ENCODE assay signal across 20 mouse cellular contexts in the genomic region with DNA sequence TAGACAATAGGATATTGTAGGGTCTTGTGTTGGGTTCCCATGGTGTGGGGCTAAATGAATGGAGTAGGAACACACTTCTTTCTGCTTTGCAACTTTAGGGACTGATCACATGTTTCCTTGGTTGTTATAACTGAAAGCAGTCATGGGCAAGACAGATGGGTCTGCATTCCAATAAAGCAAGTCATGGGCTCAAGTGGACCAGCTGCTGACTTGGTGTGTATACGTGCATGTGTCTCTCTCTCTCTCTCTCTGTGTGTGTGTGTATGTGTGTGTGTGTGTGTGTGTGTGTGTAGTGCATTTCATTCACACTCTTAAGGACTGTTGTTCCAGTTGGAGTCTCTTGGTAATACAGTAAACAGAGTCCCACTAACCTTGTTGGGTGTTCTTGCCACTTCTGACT.
"Had no signal": no experiment of that assay in that cellular context is flagged by ENCODE, and none has a peak within 500 bp of the region (broad histone marks: within the 10 kb centered on the region; RNA-seq: fewer than 3 reads in every experiment).

No protein-coding gene starts in this region.

- H3K4me3 ChIP-seq: limb, embryonic 12.5 days; limb, embryonic 15.5 days; megakaryocyte, embryonic 14.5 days; neural tube, embryonic 12.5 days; neural tube, embryonic 15.5 days had no signal

- H3K27me3 ChIP-seq: limb, embryonic 12.5 days; limb, embryonic 15.5 days; megakaryocyte, embryonic 14.5 days; neural tube, embryonic 12.5 days; neural tube, embryonic 15.5 days had no signal

- H3K9me3 ChIP-seq: limb, embryonic 12.5 days; limb, embryonic 15.5 days; neural tube, embryonic 12.5 days; neural tube, embryonic 15.5 days had no signal

- H3K9ac ChIP-seq: limb, embryonic 12.5 days; limb, embryonic 15.5 days; liver, embryonic 14.5 days; liver, postnatal 0 days; neural tube, embryonic 12.5 days; neural tube, embryonic 15.5 days had no signal

- DNase-seq: kidney, adult 18-20 months; kidney, adult 9 months; kidney, postnatal 14 days; kidney, postnatal 4 days; left cerebral cortex, postnatal 4 days; liver, postnatal 0 days; lung, postnatal 36 days; midbrain, embryonic 14.5 days; thymus, adult 2 months; thymus, postnatal 14 days; thymus, postnatal 4 days had no signal

- H3K4me2 ChIP-seq: limb, embryonic 12.5 days; limb, embryonic 15.5 days; liver, embryonic 11.5 days; midbrain, embryonic 11.5 days; neural tube, embryonic 12.5 days; neural tube, embryonic 15.5 days had no signal

- H3K4me1 ChIP-seq: limb, embryonic 12.5 days; limb, embryonic 15.5 days; megakaryocyte, embryonic 14.5 days; neural tube, embryonic 12.5 days had no signal

- ATAC-seq: liver, postnatal 0 days had no signal

- H3K36me3 ChIP-seq: limb, embryonic 12.5 days; limb, embryonic 15.5 days; neural tube, embryonic 12.5 days; neural tube, embryonic 15.5 days had no signal

- H3K27ac ChIP-seq: limb, embryonic 12.5 days; limb, embryonic 15.5 days; liver, embryonic 14.5 days; neural tube, embryonic 12.5 days; neural tube, embryonic 15.5 days; stomach, postnatal 0 days had no signal
